Mouse (Mus musculus): ENCODE data around the gene Pih1d1. TPM values are rescaled to one million over a fixed set of nuclear protein-coding genes. Genes with fewer than 3 reads are reported as not detected.

The Pih1d1 gene
- polyA plus RNA-seq, 1 experiment: 66.7 TPM

- Histone ChIP-seq H3K4me1 (ENCODE audit: control insufficient read depth, insufficient read depth, low read length) (peaks cover 3% of the 10 kb centered on the region), H3K27ac (ENCODE audit: insufficient read depth, low read depth, low read length) (no peak overlapping the region), H3K4me3 (ENCODE audit: insufficient read depth, low read length) (no peak overlapping the region)
- TF ChIP-seq POLR2A (IDR thresholded peaks at IDR 0.05; ENCODE audit: borderline replicate concordance, low read depth, low read length): no peak
- no peak for TF ChIP-seq CTCF (IDR thresholded peaks at IDR 0.05; ENCODE audit: low read depth, low read length)
Observed at GRCm38 (mm10) chr7:45156206-45156605, 2.1 kb downstream of the Pih1d1 start.

GRCm38 (mm10) chr7:45157459-45157858 is 3.4 kb downstream of the Pih1d1 start:
- no peak overlapping the region for H3K4me3 ChIP-seq (ENCODE audit: insufficient read depth, low read length)
- no peak for TF ChIP-seq POLR2A (IDR thresholded peaks at IDR 0.05; ENCODE audit: borderline replicate concordance, low read depth, low read length)
- TF ChIP-seq CTCF (IDR thresholded peaks at IDR 0.05; ENCODE audit: low read depth, low read length): no peak
- H3K27ac ChIP-seq (ENCODE audit: insufficient read depth, low read depth, low read length): no peak overlapping the region
- H3K4me1 ChIP-seq (ENCODE audit: control insufficient read depth, insufficient read depth, low read length): no peaks in the 10 kb centered on the region

GRCm38 (mm10) chr7:45158991-45159390 is 4.9 kb downstream of the Pih1d1 start:
- H3K4me1 ChIP-seq (ENCODE audit: control insufficient read depth, insufficient read depth, low read length): no peaks in the 10 kb centered on the region
- TF ChIP-seq CTCF (IDR thresholded peaks at IDR 0.05; ENCODE audit: low read depth, low read length): no peak
- no peak overlapping the region for H3K27ac ChIP-seq (ENCODE audit: insufficient read depth, low read depth, low read length)
- no peak overlapping the region for H3K4me3 ChIP-seq (ENCODE audit: insufficient read depth, low read length)

GRCm38 (mm10) chr7:45160316-45160800 is 6.3 kb downstream of the Pih1d1 start:
- no peak overlapping the region for H3K27ac ChIP-seq (ENCODE audit: insufficient read depth, low read depth, low read length)
- no peaks in the 10 kb centered on the region for H3K4me1 ChIP-seq (ENCODE audit: control insufficient read depth, insufficient read depth, low read length)
- H3K4me3 ChIP-seq (ENCODE audit: insufficient read depth, low read length): no peak overlapping the region
- TF ChIP-seq CTCF (IDR thresholded peaks at IDR 0.05; ENCODE audit: low read depth, low read length) (no peak), POLR2A (IDR thresholded peaks at IDR 0.05; ENCODE audit: borderline replicate concordance, low read depth, low read length) (no peak)

DNA sequence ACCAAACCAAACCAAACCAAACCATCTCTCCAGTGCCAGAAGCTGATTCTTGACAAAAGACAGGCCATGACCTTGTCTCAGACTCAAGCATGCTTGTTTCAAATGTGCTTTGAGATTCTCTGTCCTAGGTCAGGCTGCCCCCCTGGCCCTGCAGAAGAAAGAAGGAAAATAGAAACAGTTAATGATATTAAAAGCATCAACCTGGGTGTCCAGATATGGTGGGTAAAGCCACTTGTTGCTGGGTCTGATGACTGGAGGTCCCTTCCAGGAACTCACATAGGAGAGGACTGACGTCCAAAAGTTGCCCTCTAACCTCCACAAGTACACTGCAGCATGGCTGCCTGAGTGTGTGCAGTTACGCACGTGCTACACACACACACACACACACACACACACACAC is 6.8 kb downstream of the Pih1d1 start:
- TF ChIP-seq POLR2A (IDR thresholded peaks at IDR 0.05; ENCODE audit: borderline replicate concordance, low read depth, low read length): no peak
- no peak for TF ChIP-seq CTCF (IDR thresholded peaks at IDR 0.05; ENCODE audit: low read depth, low read length)
- Histone ChIP-seq H3K4me3 (ENCODE audit: insufficient read depth, low read length) (no peak overlapping the region), H3K27ac (ENCODE audit: insufficient read depth, low read depth, low read length) (no peak overlapping the region), H3K4me1 (ENCODE audit: control insufficient read depth, insufficient read depth, low read length) (no peaks in the 10 kb centered on the region)

GRCm38 (mm10) chr7:45161612-45162473 is 7.7 kb downstream of the Pih1d1 start:
- TF ChIP-seq POLR2A (IDR thresholded peaks at IDR 0.05; ENCODE audit: borderline replicate concordance, low read depth, low read length): no peak
- TF ChIP-seq CTCF (IDR thresholded peaks at IDR 0.05; ENCODE audit: low read depth, low read length): peak; percentile 80
- no peak overlapping the region for H3K27ac ChIP-seq (ENCODE audit: insufficient read depth, low read depth, low read length)
- peak overlapping the region; percentile 51 for H3K4me3 ChIP-seq (ENCODE audit: insufficient read depth, low read length)
- H3K4me1 ChIP-seq (ENCODE audit: control insufficient read depth, insufficient read depth, low read length): no peaks in the 10 kb centered on the region

DNA sequence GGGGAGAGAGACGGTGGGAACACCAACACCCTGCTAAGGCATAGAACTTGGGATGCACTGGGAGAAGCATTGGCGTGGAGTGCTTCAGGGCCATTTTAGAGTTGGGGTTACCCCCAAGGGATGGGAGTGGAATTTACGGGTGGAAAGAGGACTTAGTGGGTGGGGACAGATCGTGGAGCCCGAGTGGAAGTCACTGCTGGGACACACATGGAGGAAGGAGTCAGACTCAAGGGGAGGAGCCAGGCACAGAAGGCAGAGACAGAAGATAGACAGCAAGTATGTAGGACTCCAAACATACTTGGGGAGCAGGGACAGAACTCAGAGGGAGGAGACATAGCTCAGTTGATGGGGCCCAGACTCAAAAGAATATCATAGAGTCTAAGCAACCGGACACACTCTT is 8.4 kb downstream of the Pih1d1 start:
- H3K4me3 ChIP-seq (ENCODE audit: insufficient read depth, low read length): peak overlapping the region; percentile 51
- TF ChIP-seq POLR2A (IDR thresholded peaks at IDR 0.05; ENCODE audit: borderline replicate concordance, low read depth, low read length): no peak
- TF ChIP-seq CTCF (IDR thresholded peaks at IDR 0.05; ENCODE audit: low read depth, low read length): no peak; the same call in 1 of the 2 replicates
- no peaks in the 10 kb centered on the region for H3K4me1 ChIP-seq (ENCODE audit: control insufficient read depth, insufficient read depth, low read length)
- no peak overlapping the region for H3K27ac ChIP-seq (ENCODE audit: insufficient read depth, low read depth, low read length)

DNA sequence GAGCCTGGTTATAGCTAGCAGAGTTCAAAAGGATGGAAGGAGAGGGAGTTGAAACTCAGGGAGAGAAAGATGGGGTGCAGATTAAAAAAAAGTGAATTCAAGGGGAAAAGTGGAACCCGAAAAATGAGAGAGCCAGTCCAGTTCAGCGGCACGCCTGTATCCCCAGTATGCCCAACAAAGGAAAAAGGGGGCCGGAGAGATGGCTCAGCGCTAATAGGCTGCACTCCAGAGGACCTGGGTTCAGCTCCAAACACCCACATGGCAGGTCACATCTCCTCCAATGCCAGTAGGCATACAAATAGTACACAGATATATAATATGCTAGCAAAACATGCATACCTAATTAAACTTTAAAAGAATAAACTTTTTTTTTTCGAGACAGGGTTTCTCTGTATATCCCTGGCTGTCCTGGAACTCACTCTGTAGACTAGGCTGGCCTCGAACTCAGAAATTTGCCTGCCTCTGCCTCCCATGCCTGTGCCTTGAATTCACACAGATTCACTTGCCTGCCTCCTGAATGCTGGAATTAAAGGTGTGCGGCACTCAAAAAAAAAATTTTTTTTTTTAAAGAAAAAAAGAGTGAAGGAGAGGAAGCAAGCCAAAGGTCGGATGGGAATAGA is 9.0 kb downstream of the Pih1d1 start:
- TF ChIP-seq CTCF (IDR thresholded peaks at IDR 0.05; ENCODE audit: low read depth, low read length): no peak
- no peak for TF ChIP-seq POLR2A (IDR thresholded peaks at IDR 0.05; ENCODE audit: borderline replicate concordance, low read depth, low read length)
- H3K4me3 ChIP-seq (ENCODE audit: insufficient read depth, low read length): no peak overlapping the region
- no peaks in the 10 kb centered on the region for H3K4me1 ChIP-seq (ENCODE audit: control insufficient read depth, insufficient read depth, low read length)
- H3K27ac ChIP-seq (ENCODE audit: insufficient read depth, low read depth, low read length): no peak overlapping the region

DNA sequence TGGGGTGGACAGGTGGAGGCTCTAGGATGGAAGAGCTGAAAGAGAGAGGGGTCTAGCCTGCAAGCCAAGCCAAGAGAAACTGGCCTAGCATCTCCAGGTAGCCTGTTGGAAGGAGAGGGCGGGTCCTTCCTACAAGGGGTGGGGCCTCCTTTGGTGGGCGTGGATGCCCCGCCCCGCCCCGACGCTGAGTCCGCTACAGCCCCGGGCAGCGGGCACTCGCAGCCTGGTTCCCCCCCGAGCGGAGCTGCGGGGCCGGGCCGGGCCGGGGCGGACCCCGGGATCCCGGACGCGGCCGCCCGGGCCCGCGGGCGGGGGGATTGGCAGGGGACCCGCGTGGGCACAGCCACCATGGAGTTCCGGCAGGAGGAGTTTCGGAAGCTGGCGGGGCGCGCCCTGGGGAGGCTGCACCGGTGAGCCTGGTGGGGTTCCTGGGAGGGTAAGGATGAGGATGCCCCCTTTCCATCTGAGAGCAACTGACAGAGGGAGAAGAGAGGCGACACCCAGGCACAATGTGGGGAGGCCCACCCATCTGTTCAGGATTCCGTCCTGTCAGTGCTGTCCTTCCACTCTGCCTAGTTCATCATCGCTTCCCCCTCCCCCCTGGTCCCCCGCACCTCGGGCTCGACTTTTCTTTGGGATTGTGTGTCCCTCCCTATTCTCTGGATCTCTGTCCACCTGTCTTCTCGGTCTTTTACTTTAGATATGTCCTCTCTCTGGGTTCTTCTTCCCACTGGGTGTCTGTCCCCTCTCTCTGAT is 9.8 kb downstream of the Pih1d1 start, which contains the start of gene Slc17a7:
Gene Slc17a7 (plus strand): TSS at position 215 of the 756 bp plus-strand sequence.
- Histone ChIP-seq H3K27ac (ENCODE audit: insufficient read depth, low read depth, low read length) (no peak within 1 kb of the TSS), H3K4me3 (ENCODE audit: insufficient read depth, low read length) (0 out of 2 replicates have a peak within 1 kb of the TSS, but pooled peaks have one; percentile 6), H3K4me1 (ENCODE audit: control insufficient read depth, insufficient read depth, low read length) (no peaks in the 10 kb centered on the region)
- TF ChIP-seq CTCF (IDR thresholded peaks at IDR 0.05; ENCODE audit: low read depth, low read length): no peak
- TF ChIP-seq POLR2A (IDR thresholded peaks at IDR 0.05; ENCODE audit: borderline replicate concordance, low read depth, low read length): no peak

Measured in bone marrow macrophage, adult 2 months (primary cell).